Mouse (Mus musculus) stomach, postnatal 0 days (tissue): ENCODE results near the gene Nmi. TPM values are rescaled to one million over a fixed set of nuclear protein-coding genes. Genes with fewer than 3 reads are reported as not detected.

Experiments
- ATAC-seq: fragments of 200-750 bp; cut with Nextera tagmentation; 2 replicates; pipeline ENCODE4 v1.8.0; 2017; ENCODE audit not compliant: low FRiP score, low TSS enrichment
- DNase-seq: peaks from one replicate; pipeline ENCODE4 v3.0.0-alpha.2; 2016; ENCODE audit warnings: low spot score
- H3K27ac ChIP-seq: fragments of 300-500 bp; sonication (generic); replicated peaks from 2 replicates; pipeline ENCODE4 v1.5.1; 2014; ENCODE audit warnings: mild to moderate bottlenecking, control low read depth
- H3K27me3 ChIP-seq: fragments of 300-500 bp; sonication (generic); 2 replicates; pipeline ENCODE4 v1.6.1; 2014; ENCODE audit warnings: low read length; ENCODE audit not compliant: control insufficient read depth, insufficient read depth
- H3K36me3 ChIP-seq: fragments of 300-500 bp; sonication (generic); 2 replicates; pipeline ENCODE4 v1.6.1; 2014; ENCODE audit warnings: low read length, mixed read lengths; ENCODE audit not compliant: control insufficient read depth, insufficient read depth
- H3K4me1 ChIP-seq: fragments of 300-500 bp; sonication (generic); replicated peaks from 2 replicates; pipeline ENCODE4 v1.6.1; 2014; ENCODE audit warnings: antibody characterized with exemption; ENCODE audit not compliant: control insufficient read depth, insufficient read depth
- H3K4me2 ChIP-seq: fragments of 300-500 bp; sonication (generic); replicated peaks from 2 replicates; pipeline ENCODE4 v1.6.1; 2014; ENCODE audit warnings: low read depth, mild to moderate bottlenecking, control low read depth, moderate library complexity
- H3K4me3 ChIP-seq: fragments of 300-500 bp; sonication (generic); 2 replicates; pipeline ENCODE4 v1.5.1; 2014; ENCODE audit warnings: low read depth, low read length, control low read depth
- H3K9ac ChIP-seq: fragments of 300-500 bp; sonication (generic); 2 replicates; pipeline ENCODE4 v1.6.1; 2014; ENCODE audit warnings: mild to moderate bottlenecking, low read length, control low read depth, mixed read lengths
- H3K9me3 ChIP-seq: fragments of 300-500 bp; sonication (generic); 2 replicates; pipeline ENCODE4 v1.6.1; 2016; ENCODE audit warnings: low read length; ENCODE audit not compliant: control insufficient read depth
- CTCF ChIP-seq: IDR thresholded peaks from 2 replicates; pipeline ENCODE4 v1.5.1; 2016; ENCODE audit warnings: antibody characterized with exemption, low read depth, mild to moderate bottlenecking, moderate library complexity
- EP300 ChIP-seq: optimal IDR thresholded peaks from 2 replicates; pipeline ENCODE3; 2016; ENCODE audit warnings: antibody characterized with exemption
- WGBS: fragments of 180-500 bp; shearing (Covaris S2); extraction: QIAGEN DNeasy Blood & Tissue Kit; methylation state at CpG from one replicate; pipeline ENCODE4 v1.1.7; 2014; 5-methylcytosine and 5-hydroxymethylcytosine counted together
- polyA plus RNA-seq: library from polyadenylated mRNA; unstranded; fragments of >200 nt; fragmentation: Nextera tagmentation; extraction: Ambion mirVana; gene quantifications from 2 replicates; pipeline ENCODE4 v1.2.1, GENCODE M21; 2015

The Nmi gene
- polyA plus RNA-seq, 1 experiment from 2014 or later = 24.8 TPM

DNA sequence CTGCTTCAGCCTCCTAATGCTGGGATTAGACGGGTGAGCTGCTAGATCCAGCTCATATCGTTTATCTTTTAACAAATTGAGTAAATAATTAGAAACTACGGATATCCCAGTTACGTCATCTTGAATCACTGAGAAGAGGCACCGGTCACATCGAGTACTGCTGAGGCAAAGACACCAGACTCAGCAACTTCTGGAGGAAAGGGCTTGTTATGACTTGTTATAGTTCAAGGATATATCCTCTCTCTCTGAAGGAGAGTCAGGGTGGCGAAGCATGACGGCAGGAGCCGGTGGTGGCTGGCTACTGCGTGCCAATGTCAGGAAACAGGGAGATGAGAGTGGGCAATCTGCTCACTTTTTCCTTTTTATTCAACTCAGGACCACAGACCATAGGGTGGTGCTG is 11.9 kb upstream of the Nmi start:
- TF ChIP-seq EP300 (no peak), CTCF (no peak)
- Histone ChIP-seq H3K4me2 (no peak overlapping the region), H3K4me1 (no peaks in the 10 kb centered on the region; the same call in 1 of the 2 replicates), H3K36me3 (no peaks in the 10 kb centered on the region), H3K27me3 (no peaks in the 10 kb centered on the region), H3K27ac (no peak overlapping the region), H3K9me3 (no peaks in the 10 kb centered on the region), H3K4me3 (no peak overlapping the region), H3K9ac (no peak overlapping the region)
- ATAC-seq (no peak), DNase-seq (no peak)
- 76% methylated on average over 10 of the region's 10 CpGs for WGBS

DNA sequence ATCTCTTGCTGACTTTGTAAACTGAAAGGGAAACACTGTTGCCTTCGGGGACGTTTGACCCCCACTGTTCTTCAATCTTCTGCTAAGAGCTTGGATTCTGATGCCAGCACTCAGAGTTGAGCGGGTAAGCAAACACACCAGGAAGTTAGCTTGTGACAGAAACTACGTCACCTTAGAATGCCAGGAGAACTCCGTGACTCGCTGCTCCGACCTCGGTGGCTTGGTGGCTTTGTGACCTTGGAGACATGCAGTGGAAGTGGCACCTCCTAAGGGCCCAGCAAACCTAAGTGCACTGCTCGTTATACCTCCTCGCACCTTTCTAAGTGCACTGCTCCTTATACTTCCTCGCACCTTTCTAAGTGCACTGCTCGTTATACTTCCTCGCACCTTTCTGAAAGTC is 9.0 kb upstream of the Nmi start:
- Histone ChIP-seq H3K9me3 (0 out of 2 replicates have a peak, but pooled peaks cover 3% of the 10 kb centered on the region), H3K9ac (no peak overlapping the region), H3K27me3 (no peaks in the 10 kb centered on the region), H3K36me3 (no peaks in the 10 kb centered on the region), H3K4me1 (no peaks in the 10 kb centered on the region; the same call in 1 of the 2 replicates), H3K4me2 (peak overlapping the region; percentile 20; the same call in 1 of the 2 replicates), H3K27ac (no peak overlapping the region), H3K4me3 (no peak overlapping the region)
- DNase-seq = no peak
- 60% methylated on average over 13 of the region's 13 CpGs for WGBS
- no peak for TF ChIP-seq CTCF
- no peak for TF ChIP-seq EP300
- no peak for ATAC-seq

DNA sequence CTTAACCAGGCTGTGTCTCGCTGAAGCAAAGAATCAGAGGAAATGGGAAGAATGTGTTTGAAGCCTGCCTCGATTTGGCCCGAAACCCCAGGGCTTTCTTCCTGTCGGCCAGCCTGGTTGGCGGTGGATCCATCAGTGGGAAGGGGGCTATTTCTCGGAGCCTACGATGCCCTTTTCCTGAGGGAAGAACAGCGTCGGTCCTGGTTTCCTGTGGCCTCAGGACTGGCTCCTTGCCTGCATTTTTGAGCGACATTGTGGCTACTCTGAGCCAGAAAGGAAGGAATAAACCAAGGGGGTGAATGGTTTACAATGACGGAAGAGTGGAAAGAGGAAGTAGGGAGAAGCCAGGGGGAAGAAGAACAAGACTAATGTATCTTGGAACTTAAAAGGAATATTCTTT is 8.3 kb upstream of the Nmi start:
- no peak for DNase-seq
- H3K4me1 ChIP-seq = no peaks in the 10 kb centered on the region; the same call in 1 of the 2 replicates
- H3K4me2 ChIP-seq = peak overlapping the region; percentile 36
- no peaks in the 10 kb centered on the region for H3K27me3 ChIP-seq
- no peak overlapping the region for H3K9ac ChIP-seq
- no peaks in the 10 kb centered on the region for H3K36me3 ChIP-seq
- no peak for ATAC-seq
- no peak overlapping the region for H3K4me3 ChIP-seq
- peak overlapping the region; percentile 73 for H3K27ac ChIP-seq
- TF ChIP-seq CTCF (no peak), EP300 (no peak)
- 50% methylated on average over 11 of the region's 11 CpGs for WGBS
- 0 out of 2 replicates have a peak, but pooled peaks cover 3% of the 10 kb centered on the region for H3K9me3 ChIP-seq

DNA sequence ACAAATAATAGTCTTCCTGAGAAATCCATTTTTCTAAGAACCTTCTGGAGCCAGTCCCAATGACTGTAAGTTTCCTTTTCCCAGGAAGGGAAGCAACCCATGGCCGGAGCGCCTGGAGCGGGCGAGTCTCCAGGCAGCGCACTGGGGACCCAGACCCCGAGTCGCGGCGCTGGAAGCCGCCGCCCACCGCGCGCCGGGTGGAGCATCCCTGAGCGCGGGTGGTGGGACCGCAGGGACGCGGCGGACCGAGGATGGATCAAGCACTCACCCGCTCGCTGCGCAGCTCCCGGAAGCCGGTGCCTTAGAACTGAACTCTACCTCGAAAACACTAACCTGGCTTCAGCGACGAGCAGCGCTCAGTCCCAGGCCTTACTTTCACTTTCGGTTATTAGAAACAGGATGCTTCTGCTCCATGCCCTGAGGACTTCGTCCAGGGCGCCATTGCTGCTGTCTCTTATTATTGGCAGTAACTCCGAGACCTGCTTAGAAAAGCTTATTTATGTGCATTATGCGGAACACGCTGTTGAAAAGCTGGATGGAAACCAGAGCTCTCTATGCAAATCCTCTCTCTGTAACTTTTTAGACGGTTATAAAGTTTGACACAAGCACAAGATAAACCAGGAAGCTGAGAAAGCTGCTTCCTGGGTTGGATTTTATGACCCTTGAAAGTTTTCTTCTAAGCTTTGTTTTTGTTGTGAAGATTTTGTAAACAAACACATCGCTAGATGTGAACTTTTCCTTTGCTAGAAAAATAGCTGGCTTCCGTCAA is 469 bp downstream of the Nmi start:
- Histone ChIP-seq H3K4me1 (no peaks in the 10 kb centered on the region), H3K9ac (peak overlapping the region; percentile 85), H3K27me3 (no peaks in the 10 kb centered on the region), H3K27ac (peak overlapping the region; percentile 96), H3K4me2 (peak overlapping the region; percentile 71), H3K4me3 (peak overlapping the region; percentile 75), H3K9me3 (no peaks in the 10 kb centered on the region), H3K36me3 (no peaks in the 10 kb centered on the region)
- WGBS = 2% methylated on average over 40 of the region's 40 CpGs
- DNase-seq (peak; percentile 72), ATAC-seq (peak; percentile 94)
- TF ChIP-seq CTCF (no peak), EP300 (no peak)

DNA sequence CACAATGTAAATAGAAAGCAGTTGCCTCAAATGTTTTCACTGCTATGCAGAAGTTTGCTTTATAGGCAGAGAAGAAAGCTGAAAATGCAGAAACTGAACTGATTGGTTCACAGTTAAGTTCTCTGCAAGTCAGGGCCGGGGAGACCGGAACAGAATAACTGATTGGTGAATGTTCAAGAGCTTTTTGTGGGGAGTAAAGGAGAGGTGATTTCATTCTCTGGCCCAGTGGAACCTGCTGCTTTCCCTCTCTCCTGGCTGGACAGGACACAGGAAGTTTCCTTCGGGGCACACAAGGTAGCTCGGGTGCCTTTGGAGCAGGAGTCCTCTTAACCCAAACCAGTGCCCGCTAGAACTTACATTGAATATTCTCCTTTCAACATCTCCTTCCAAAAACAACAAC is 1.2 kb downstream of the Nmi start:
- Histone ChIP-seq H3K9ac (no peak overlapping the region), H3K4me3 (peak overlapping the region; percentile 75), H3K9me3 (no peaks in the 10 kb centered on the region), H3K27ac (peak overlapping the region; percentile 96), H3K4me1 (no peaks in the 10 kb centered on the region), H3K4me2 (peak overlapping the region; percentile 71), H3K36me3 (no peaks in the 10 kb centered on the region), H3K27me3 (no peaks in the 10 kb centered on the region)
- WGBS = 36% methylated on average over 5 of the region's 5 CpGs
- DNase-seq (peak; percentile 26), ATAC-seq (peak; percentile 47)
- TF ChIP-seq CTCF (no peak), EP300 (no peak)

DNA sequence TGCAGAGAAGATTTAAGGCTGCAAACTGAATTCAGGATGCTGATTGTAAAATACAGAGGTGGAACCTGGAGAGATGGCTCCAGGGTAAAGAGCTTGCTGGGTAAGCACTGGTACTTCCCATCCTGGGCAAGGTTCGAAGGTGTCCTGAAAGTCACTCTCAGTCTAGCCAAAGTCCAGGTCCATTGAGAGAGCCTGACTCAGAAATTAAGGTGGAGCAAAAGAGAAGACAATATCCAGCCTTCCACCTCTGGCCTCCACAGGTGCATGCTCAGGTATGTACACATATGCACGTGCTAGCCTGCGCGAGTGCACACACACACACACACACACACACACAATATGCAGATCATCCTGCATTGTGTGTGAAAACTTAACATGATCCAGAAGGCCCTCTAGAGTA is 2.4 kb downstream of the Nmi start:
- DNase-seq = no peak
- Histone ChIP-seq H3K9me3 (no peaks in the 10 kb centered on the region), H3K27ac (no peak overlapping the region), H3K9ac (no peak overlapping the region), H3K4me3 (no peak overlapping the region), H3K4me1 (no peaks in the 10 kb centered on the region), H3K4me2 (no peak overlapping the region), H3K36me3 (no peaks in the 10 kb centered on the region), H3K27me3 (no peaks in the 10 kb centered on the region)
- ATAC-seq = peak; percentile 55
- TF ChIP-seq CTCF = no peak
- TF ChIP-seq EP300 = no peak
- WGBS = 96% methylated on average over 4 of the region's 4 CpGs
